Mouse (Mus musculus): ENCODE results near the gene Gm49405. TPM values are rescaled to one million over a fixed set of nuclear protein-coding genes. Genes with fewer than 3 reads are reported as not detected.

Gm49405 gene
- polyA plus RNA-seq, 1 experiment from 2014 or later, result 5.5 TPM

DNA sequence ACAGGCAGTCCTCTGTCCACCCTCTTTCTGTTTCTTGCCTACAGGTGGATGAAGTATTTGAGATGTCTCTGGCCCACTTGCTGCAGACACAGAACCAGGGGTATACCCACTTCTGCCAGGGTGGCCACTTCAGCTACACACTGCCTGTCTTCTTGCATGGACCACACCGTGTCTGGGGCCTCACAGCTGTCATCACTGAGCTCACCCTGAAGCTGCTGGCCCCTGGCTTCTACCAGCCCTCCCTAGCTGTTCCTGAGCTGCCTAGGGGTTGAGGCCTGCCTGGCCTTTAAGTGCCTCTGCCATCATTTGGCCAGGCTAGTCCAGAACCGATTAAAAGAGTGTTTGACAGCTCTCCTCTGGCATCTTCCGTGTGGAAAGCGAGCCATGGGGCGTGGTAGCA is 1.3 kb downstream of the Gm49405 start:
- peak overlapping the region; percentile 88; the same call in 1 of the 2 replicates for H3K9ac ChIP-seq (replicated peaks)
- H3K4me3 ChIP-seq (replicated peaks), result no peak overlapping the region

DNA sequence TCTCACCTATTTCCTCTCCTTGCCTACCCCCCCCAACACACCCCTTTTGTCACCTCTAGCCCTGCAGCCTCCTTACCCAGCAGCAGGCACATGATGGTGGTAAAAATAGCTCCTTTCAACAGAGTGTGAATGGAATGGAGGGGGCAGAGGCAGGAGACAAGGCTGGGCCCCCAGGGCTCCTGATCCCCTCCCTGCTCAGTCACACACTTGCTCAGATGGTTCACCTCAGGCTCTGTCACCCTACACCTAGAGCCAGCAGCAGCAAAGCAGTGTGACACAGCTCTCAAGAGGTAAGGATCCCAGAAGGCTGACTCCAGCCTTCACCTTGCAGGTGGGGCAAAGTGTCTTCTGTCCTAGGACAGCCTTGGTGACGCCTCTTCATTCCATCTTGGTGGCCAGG is 2.7 kb downstream of the Gm49405 start, which contains the start of gene Doc2g:
Gene Doc2g, plus strand, starts transcription at position 202 of the 400 bp plus-strand sequence.
- Histone ChIP-seq H3K9ac (replicated peaks) (peak within 1 kb of the TSS; percentile 88; the same call in 1 of the 2 replicates), H3K36me3 (peaks cover 34% of the 10 kb centered on the region), H3K4me1 (replicated peaks) (peaks cover 19% of the 10 kb centered on the region), H3K4me3 (replicated peaks) (no peak within 1 kb of the TSS), H3K9me3 (no peaks in the 10 kb centered on the region), H3K27ac (no peak within 1 kb of the TSS), H3K4me2 (replicated peaks) (no peak within 1 kb of the TSS), H3K27me3 (peaks cover 3% of the 10 kb centered on the region; the same call in 1 of the 2 replicates)
- ATAC-seq, result no peak
- WGBS, result 95% methylated on average over 1 of the region's 1 CpGs

More for the DNA sequence above, 1.3 kb downstream of the Gm49405 start:
- peak overlapping the region; percentile 86 for H3K4me2 ChIP-seq (replicated peaks)
- peaks cover 19% of the 10 kb centered on the region for H3K4me1 ChIP-seq (replicated peaks)
- no peaks in the 10 kb centered on the region for H3K9me3 ChIP-seq
- H3K36me3 ChIP-seq, result peaks cover 20% of the 10 kb centered on the region
- H3K27me3 ChIP-seq, result peaks cover 3% of the 10 kb centered on the region
- ATAC-seq, result no peak
- 0 out of 2 replicates have a peak overlapping the region, but pooled peaks have one; percentile 97 for H3K27ac ChIP-seq
- 93% methylated on average over 5 of the region's 5 CpGs for WGBS

DNA sequence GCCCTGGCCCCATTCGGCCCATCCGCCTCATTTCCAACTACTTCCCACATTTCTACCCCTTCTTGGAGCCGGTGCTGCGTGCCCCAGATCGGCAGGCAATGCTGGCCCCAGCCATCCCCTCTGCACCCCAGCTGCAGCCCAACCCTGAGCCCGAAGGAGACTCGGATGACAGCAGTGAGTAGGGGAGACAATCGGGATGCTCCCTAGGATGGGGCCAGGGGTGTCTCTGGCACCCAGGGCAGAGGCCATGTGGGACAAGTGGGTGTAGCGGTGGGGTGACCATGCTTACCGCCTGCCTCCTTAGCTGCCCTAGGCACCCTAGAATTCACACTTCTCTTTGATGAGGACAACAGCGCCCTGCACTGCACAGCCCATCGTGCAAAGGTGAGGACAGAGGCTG is 3.2 kb downstream of the Gm49405 start:
- no peak overlapping the region for H3K4me2 ChIP-seq (replicated peaks)
- peaks cover 19% of the 10 kb centered on the region for H3K4me1 ChIP-seq (replicated peaks)
- no peak for ATAC-seq
- WGBS, result 79% methylated on average over 12 of the region's 12 CpGs
- no peak overlapping the region for H3K4me3 ChIP-seq (replicated peaks)
- peaks cover 3% of the 10 kb centered on the region; the same call in 1 of the 2 replicates for H3K27me3 ChIP-seq
- H3K9me3 ChIP-seq, result no peaks in the 10 kb centered on the region
- peaks cover 39% of the 10 kb centered on the region for H3K36me3 ChIP-seq
- H3K9ac ChIP-seq (replicated peaks), result no peak overlapping the region
- H3K27ac ChIP-seq, result no peak overlapping the region

DNA sequence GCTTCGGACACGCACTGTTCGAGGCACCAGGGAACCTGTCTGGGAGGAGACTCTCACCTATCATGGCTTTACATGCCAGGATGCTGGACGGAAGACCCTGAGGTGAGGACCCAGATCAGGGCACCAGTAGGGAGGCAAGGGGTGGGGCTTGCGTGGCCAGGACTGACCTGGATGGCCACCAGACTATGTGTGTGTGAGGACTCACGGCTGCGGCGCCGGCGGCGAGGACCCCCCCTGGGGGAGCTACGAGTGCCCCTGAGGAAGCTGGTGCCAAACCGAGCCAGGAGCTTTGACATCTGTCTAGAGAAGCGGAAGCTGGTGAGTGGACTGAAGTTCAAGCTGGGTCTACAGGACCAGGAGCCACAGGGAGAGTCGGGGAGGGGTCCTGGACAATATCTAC is 3.9 kb downstream of the Gm49405 start:
- peaks cover 46% of the 10 kb centered on the region for H3K36me3 ChIP-seq
- no peak overlapping the region for H3K4me3 ChIP-seq (replicated peaks)
- 89% methylated on average over 15 of the region's 15 CpGs for WGBS
- no peak overlapping the region for H3K4me2 ChIP-seq (replicated peaks)
- no peaks in the 10 kb centered on the region for H3K9me3 ChIP-seq
- no peak overlapping the region; the same call in 1 of the 2 replicates for H3K9ac ChIP-seq (replicated peaks)
- H3K27ac ChIP-seq, result no peak overlapping the region
- H3K27me3 ChIP-seq, result peaks cover 3% of the 10 kb centered on the region; the same call in 1 of the 2 replicates
- H3K4me1 ChIP-seq (replicated peaks), result peaks cover 18% of the 10 kb centered on the region
- no peak for ATAC-seq

DNA sequence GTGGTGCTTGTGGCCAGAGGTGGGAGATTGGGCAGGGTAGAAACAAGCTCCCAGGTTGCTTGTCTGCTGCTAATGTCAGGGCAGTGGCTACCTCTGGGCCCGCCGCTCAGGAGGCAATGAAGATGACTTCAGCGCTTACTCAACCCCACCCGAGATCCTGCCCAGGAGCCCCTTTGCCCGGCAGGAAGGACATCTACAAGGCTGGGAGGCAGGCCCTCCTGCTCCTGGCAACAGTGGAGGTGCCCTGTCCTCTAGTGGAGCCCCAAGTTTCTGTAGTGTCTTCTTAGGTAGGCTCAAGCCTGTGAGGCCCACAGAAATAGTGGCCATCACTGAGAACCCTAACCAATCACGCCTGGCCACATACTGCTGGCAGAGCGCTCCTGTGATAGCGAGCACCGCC is 4.7 kb downstream of the Gm49405 start:
- ATAC-seq, result no peak
- Histone ChIP-seq H3K4me1 (replicated peaks) (peaks cover 12% of the 10 kb centered on the region), H3K27me3 (0 out of 2 replicates have a peak, but pooled peaks cover 3% of the 10 kb centered on the region), H3K4me3 (replicated peaks) (no peak overlapping the region), H3K27ac (no peak overlapping the region), H3K9me3 (no peaks in the 10 kb centered on the region), H3K9ac (replicated peaks) (no peak overlapping the region), H3K4me2 (replicated peaks) (no peak overlapping the region), H3K36me3 (peaks cover 53% of the 10 kb centered on the region)
- 90% methylated on average over 9 of the region's 9 CpGs for WGBS

DNA sequence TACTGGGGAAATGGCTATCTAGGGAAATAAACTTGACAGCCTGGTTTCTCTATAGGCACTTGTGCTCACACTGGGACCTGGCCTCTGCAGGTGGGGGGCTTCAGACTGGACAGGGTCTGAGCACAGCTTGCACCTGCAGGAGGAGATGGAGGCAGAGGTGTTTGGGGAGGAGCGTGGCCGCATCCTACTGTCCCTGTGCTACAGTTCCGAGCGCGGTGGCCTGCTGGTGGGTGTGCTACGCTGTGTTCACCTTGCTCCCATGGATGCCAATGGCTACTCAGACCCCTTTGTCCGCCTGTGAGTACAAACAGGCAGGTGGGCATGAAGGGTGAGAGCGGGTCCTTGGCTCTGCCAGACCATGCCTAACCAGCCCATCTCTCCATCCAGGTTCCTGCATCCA is 5.5 kb downstream of the Gm49405 start:
- H3K4me1 ChIP-seq (replicated peaks), result peaks cover 11% of the 10 kb centered on the region
- H3K36me3 ChIP-seq, result peaks cover 58% of the 10 kb centered on the region
- WGBS, result 95% methylated on average over 8 of the region's 8 CpGs
- no peak overlapping the region for H3K4me3 ChIP-seq (replicated peaks)
- ATAC-seq, result no peak
- H3K9me3 ChIP-seq, result no peaks in the 10 kb centered on the region
- H3K9ac ChIP-seq (replicated peaks), result no peak overlapping the region
- 0 out of 2 replicates have a peak, but pooled peaks cover 3% of the 10 kb centered on the region for H3K27me3 ChIP-seq
- H3K27ac ChIP-seq, result no peak overlapping the region
- no peak overlapping the region for H3K4me2 ChIP-seq (replicated peaks)

DNA sequence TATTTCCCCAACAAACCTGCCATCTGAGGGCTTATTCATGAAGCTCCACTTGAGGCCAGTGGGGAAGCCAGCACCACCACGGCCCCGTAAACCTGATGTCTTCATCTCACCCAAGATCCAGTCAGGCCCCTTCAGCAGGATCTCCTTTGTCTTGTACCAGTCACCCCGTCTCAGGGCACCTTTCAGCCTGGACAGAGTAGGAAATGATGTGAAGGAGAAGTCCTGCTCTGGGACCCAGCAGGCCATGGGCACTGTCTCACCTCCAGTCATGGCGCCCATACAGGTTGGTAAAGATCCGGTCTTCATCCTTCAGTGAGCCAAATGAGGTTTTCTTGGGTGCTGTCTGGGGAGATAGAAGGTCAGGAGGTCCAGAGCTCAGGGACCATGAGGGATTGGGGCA is 10.7 kb downstream of the Gm49405 start:
- Histone ChIP-seq H3K9me3 (no peaks in the 10 kb centered on the region), H3K27ac (no peak overlapping the region), H3K4me1 (replicated peaks) (peaks cover 16% of the 10 kb centered on the region), H3K4me2 (replicated peaks) (peak overlapping the region; percentile 73; the same call in 1 of the 2 replicates), H3K9ac (replicated peaks) (no peak overlapping the region), H3K36me3 (peaks cover 46% of the 10 kb centered on the region), H3K27me3 (no peaks in the 10 kb centered on the region), H3K4me3 (replicated peaks) (no peak overlapping the region)
- no peak for ATAC-seq
- WGBS, result 90% methylated on average over 5 of the region's 5 CpGs

DNA sequence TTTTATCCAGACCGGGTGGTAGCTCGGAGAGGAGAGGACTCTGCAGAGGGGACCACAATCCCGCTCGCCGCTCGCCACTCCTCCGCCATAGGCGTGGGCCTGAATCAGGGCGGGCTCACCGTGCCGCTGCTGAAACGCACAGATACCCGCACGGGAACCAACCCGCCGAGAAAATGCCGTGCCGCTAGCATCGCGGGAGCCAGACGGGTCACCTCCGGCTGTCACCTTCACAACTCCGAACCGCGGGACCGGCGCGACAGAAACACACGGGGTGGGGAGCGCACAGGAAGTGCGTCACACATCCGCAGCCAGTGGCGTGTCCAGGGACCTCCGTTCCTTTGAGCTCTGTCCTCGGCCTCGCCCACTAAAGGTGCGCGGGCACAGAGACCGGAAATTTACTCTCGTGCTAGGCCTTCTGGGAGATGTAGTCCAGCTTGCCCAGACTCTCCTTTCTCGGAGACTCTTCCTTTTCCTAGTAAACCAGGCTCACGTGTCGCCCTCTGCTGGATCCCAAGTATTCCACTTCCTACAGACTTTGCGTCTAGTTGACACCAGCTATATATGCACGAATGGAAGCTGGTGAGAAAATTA is 12.1 kb downstream of the Gm49405 start, which contains the start of gene Ndufv1:
Gene Ndufv1, minus strand, starts transcription at position 375 of the 591 bp plus-strand sequence.
- peaks cover 16% of the 10 kb centered on the region for H3K4me1 ChIP-seq (replicated peaks)
- ATAC-seq, result peak; percentile 100
- H3K27ac ChIP-seq, result peak within 1 kb of the TSS; percentile 53
- H3K4me3 ChIP-seq (replicated peaks), result peak within 1 kb of the TSS; percentile 88
- H3K9ac ChIP-seq (replicated peaks), result peak within 1 kb of the TSS; percentile 79
- under 1% methylated on average over 45 of the region's 45 CpGs for WGBS
- no peaks in the 10 kb centered on the region for H3K9me3 ChIP-seq
- H3K4me2 ChIP-seq (replicated peaks), result peak within 1 kb of the TSS; percentile 73
- no peaks in the 10 kb centered on the region; the same call in 1 of the 2 replicates for H3K27me3 ChIP-seq
- H3K36me3 ChIP-seq, result peaks cover 31% of the 10 kb centered on the region

DNA sequence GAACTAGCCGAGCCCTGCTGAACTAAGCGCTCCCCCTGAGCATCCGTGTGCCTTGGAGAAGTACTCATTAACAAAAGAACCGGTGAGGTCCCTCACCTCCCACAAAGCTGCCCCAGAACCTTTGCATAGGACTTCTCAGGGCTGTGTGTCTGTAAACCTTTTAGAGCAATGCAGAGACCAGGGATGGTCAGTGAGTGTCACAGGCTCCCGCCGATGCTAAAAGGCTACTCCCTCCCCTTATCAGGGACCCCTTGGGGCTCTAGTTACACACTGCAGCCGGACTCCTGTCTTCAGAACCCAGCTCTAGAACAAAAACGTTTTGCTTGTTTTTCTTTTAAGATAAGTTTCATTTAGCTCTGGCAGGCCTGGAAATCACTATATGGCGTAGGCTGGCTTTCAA is 12.6 kb downstream of the Gm49405 start:
- no peaks in the 10 kb centered on the region; the same call in 1 of the 2 replicates for H3K27me3 ChIP-seq
- 0 out of 2 replicates have a peak overlapping the region, but pooled peaks have one; percentile 10 for H3K9ac ChIP-seq (replicated peaks)
- H3K4me2 ChIP-seq (replicated peaks), result peak overlapping the region; percentile 45
- no peaks in the 10 kb centered on the region for H3K9me3 ChIP-seq
- WGBS, result 28% methylated on average over 9 of the region's 9 CpGs
- H3K4me3 ChIP-seq (replicated peaks), result peak overlapping the region; percentile 88
- peaks cover 16% of the 10 kb centered on the region for H3K4me1 ChIP-seq (replicated peaks)
- H3K36me3 ChIP-seq, result peaks cover 26% of the 10 kb centered on the region
- ATAC-seq, result no peak; the same call in 1 of the 2 replicates
- H3K27ac ChIP-seq, result no peak overlapping the region

DNA sequence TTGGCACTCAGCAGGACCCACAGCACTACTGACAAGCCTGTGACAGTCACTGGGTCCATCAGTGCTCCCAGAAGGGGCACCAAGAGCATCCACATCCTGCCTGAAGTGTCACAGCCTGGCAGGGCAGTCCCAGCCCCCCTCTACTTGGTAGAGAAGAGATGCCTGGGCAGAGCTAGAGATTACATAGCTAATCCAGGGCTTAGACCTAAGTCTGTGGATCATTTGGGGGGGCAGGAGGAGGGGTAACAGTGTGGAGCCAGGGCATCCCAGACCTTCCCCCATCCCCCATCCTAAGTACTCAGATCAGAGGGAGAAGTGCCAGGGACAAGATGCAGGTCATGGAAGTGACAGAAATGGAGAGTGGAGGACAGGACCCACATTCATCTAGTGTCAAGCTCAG is 14.4 kb downstream of the Gm49405 start:
- no peaks in the 10 kb centered on the region for H3K9me3 ChIP-seq
- ATAC-seq, result no peak
- no peak overlapping the region for H3K27ac ChIP-seq
- no peak overlapping the region for H3K9ac ChIP-seq (replicated peaks)
- H3K36me3 ChIP-seq, result peaks cover 8% of the 10 kb centered on the region
- H3K4me3 ChIP-seq (replicated peaks), result no peak overlapping the region
- peaks cover 23% of the 10 kb centered on the region for H3K4me1 ChIP-seq (replicated peaks)
- H3K27me3 ChIP-seq, result no peaks in the 10 kb centered on the region; the same call in 1 of the 2 replicates
- H3K4me2 ChIP-seq (replicated peaks), result no peak overlapping the region

DNA sequence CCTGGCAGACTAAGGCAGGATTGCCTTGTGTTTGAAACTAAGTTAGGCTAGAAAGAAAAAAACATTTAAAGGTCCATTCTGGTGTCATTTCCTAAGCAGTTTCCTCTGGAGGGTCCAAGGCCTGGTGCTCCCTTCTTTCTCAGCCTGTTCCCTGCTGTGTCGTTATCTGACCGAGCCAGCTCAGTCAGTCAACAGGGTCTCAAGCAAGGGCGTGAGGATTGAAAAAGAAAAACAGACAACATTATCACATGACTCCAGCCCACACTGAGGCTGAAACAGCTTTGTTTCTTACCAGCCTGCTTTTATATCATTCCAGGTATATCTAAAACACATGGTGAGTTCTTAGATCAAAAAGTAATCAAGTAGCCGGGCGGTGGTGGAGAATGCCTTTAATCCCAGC is 15.2 kb downstream of the Gm49405 start:
- ATAC-seq, result no peak
- WGBS, result 69% methylated on average over 5 of the region's 5 CpGs
- Histone ChIP-seq H3K9ac (replicated peaks) (no peak overlapping the region), H3K27ac (no peak overlapping the region), H3K36me3 (peaks cover 3% of the 10 kb centered on the region; the same call in 1 of the 2 replicates), H3K9me3 (no peaks in the 10 kb centered on the region), H3K27me3 (no peaks in the 10 kb centered on the region; the same call in 1 of the 2 replicates), H3K4me1 (replicated peaks) (peaks cover 23% of the 10 kb centered on the region), H3K4me2 (replicated peaks) (no peak overlapping the region), H3K4me3 (replicated peaks) (no peak overlapping the region)

DNA sequence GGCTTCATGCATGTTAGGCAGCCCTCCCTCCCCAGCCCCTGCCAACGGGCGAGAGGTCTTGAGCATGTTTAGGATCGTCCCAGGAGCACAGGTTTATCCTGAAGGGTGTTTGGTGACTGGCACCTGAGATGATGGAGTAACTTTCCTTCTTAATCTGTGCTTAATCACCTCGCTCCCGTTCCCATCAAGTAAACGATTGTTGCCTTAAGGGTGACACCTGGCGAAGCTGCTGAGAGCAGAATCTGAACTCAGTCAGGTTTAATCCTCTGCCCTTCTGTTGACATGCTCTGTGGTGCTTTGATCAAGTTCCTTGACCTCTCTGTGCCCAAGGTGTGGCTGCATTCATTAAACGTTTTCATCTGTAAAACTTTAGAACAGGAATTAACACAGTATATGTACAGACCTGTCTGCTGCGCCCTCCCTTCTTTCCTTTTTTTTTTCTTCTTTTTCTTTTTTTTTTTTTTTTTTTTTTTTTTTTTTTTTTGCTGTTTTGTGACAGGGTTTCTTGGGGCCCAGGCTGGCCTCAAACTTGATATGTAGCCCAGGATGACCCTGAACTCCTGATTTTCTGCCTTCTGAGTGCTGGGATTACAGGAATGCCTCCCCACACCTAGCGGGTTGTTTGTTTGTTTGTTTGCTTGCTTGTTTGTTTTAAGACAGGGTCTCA is 17.6 kb downstream of the Gm49405 start:
- Histone ChIP-seq H3K36me3 (no peaks in the 10 kb centered on the region), H3K4me3 (replicated peaks) (no peak overlapping the region), H3K4me1 (replicated peaks) (peaks cover 8% of the 10 kb centered on the region; the same call in 1 of the 2 replicates), H3K9me3 (no peaks in the 10 kb centered on the region), H3K27me3 (no peaks in the 10 kb centered on the region; the same call in 1 of the 2 replicates), H3K9ac (replicated peaks) (no peak overlapping the region), H3K4me2 (replicated peaks) (no peak overlapping the region), H3K27ac (no peak overlapping the region)
- 65% methylated on average over 10 of the region's 10 CpGs for WGBS
- no peak for ATAC-seq
